Mouse (Mus musculus) lung, adult 2 months (tissue): ENCODE measurements around the gene Ctsk. TPM values are rescaled to one million over a fixed set of nuclear protein-coding genes. Genes with fewer than 3 reads are reported as not detected.
A peak's percentile ranks its signal among the peaks of the same experiment; 100 is the strongest.

Source experiments
- DNase-seq: peaks from one replicate; pipeline ENCODE4 v3.0.0; 2022
- H3K4me1 ChIP-seq: fragments of 200-500 bp; 2 replicates; pipeline ENCODE4 v1.6.1; 2011; ENCODE audit warnings: low read length; ENCODE audit not compliant: control insufficient read depth, insufficient read depth
- H3K4me3 ChIP-seq: fragments of 200-500 bp; replicated peaks from 2 replicates; pipeline ENCODE3; 2011; ENCODE audit warnings: low read depth, mild to moderate bottlenecking, control low read depth, low read length; ENCODE audit errors: extremely low read depth
- CTCF ChIP-seq: fragments of 200-500 bp; IDR thresholded peaks from 2 replicates; pipeline ENCODE4 v1.5.1; 2011; ENCODE audit warnings: mild to moderate bottlenecking, low read length, control low read depth; ENCODE audit not compliant: insufficient read depth
- POLR2A ChIP-seq: fragments of 200-500 bp; IDR thresholded peaks from 2 replicates; pipeline ENCODE4 v1.6.1; 2011; ENCODE audit warnings: low read depth, mild to moderate bottlenecking, control low read depth, low read length, borderline replicate concordance; ENCODE audit errors: extremely low read depth
- WGBS: fragments of 180-500 bp; shearing (Covaris S2); methylation state at CpG from one replicate; pipeline ENCODE4 v1.1.7; 2018; 5-methylcytosine and 5-hydroxymethylcytosine counted together
- polyA plus RNA-seq: library from polyadenylated mRNA; depleted of rRNA; stranded (reverse); fragments of >200 nt; gene quantifications from 2 replicates; pipeline ENCODE4 v1.2.3, GENCODE M21; 2012

Ctsk gene
- polyA plus RNA-seq, 1 experiment = 13.0 TPM

DNA sequence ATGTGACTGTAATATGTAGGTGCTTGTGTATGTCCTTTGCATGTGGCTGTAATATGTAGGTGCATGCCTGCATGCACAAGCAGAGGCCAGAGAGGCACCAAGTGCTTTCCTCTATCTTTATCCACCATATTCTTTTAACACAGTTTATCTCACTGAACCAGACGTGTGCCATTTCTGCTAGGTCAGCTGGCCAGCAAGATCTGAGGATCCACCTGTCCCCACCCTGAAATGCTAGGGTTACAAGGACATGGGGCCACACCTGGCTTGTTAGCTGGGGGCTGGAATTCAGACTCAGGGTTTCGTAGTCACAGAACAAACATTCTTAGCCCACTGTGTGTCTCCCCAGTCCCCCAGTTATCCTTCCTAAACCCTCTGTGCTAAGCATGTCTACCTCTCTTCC is 20.3 kb downstream of the Ctsk start:
- TF ChIP-seq POLR2A (no peak), CTCF (no peak)
- Histone ChIP-seq H3K4me3 (no peak overlapping the region), H3K4me1 (peaks cover 4% of the 10 kb centered on the region; the same call in 1 of the 2 replicates)
- 72% methylated on average over 2 of the region's 2 CpGs for WGBS
- no peak for DNase-seq

DNA sequence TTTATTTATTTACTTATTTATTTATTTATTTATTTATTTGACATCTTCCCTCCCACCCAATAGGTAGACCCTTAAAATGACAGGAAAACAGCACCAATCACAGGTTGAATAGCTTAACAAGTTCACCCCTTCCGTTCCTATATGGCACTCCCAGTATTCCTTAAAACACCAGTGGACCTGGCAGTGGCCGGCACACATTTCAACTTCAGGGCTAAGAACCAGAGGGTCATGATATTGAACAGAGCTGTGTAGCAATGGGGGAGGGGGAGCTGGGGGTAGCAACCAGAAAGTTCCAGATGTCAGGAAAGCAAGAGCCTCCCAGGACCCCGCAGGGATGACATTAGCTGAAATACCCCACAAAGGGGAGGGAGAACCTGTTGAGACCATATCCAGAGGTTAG is 21.0 kb downstream of the Ctsk start:
- no peak overlapping the region for H3K4me3 ChIP-seq
- WGBS = 93% methylated on average over 3 of the region's 3 CpGs
- TF ChIP-seq POLR2A (no peak), CTCF (no peak)
- DNase-seq = no peak
- peaks cover 4% of the 10 kb centered on the region; the same call in 1 of the 2 replicates for H3K4me1 ChIP-seq

DNA sequence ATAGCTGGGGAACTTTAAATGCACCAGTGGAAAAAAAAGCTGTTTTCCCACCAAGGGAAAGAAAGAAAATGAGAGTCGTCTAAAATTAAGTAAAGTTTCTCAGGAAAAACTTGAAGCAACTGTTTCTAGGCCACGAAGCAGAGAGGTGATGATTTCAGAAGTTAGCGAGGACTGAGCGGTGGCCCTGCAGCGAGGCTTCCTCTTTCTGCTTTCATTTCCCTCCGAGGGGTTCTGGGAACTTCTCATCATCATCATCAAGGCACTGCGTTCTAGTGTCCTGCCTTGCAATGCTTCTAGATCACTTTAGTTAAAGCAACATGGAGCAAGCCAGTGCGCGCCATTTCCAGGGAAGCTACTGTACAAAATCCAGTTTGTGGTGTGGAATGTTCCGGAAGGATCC is 22.1 kb downstream of the Ctsk start:
- no peak overlapping the region for H3K4me3 ChIP-seq
- no peak for TF ChIP-seq CTCF
- TF ChIP-seq POLR2A = no peak
- H3K4me1 ChIP-seq = peaks cover 4% of the 10 kb centered on the region; the same call in 1 of the 2 replicates
- no peak for DNase-seq
- WGBS = 70% methylated on average over 10 of the region's 10 CpGs

DNA sequence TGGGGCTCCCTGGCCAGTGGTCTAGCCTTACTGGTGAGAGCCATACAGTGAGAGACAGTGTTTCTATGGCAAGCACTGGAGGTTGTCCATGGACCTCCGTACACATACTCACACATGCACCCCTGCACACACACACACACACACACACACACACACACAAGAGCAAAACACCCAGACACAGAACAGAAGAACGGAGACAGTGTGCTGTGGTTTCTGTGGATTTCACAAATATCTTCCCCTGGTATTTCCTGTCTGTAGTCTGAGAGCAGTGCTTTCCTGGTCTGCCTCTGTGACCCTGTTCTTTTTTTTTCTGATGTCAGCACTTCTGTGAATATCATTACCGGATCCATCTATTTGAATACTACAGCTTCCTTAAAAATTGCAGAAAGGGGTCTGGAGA is 24.6 kb downstream of the Ctsk start:
- H3K4me1 ChIP-seq = peaks cover 2% of the 10 kb centered on the region; the same call in 1 of the 2 replicates
- TF ChIP-seq CTCF (no peak), POLR2A (no peak)
- WGBS = 21% methylated on average over 3 of the region's 3 CpGs
- no peak overlapping the region for H3K4me3 ChIP-seq
- no peak for DNase-seq

DNA sequence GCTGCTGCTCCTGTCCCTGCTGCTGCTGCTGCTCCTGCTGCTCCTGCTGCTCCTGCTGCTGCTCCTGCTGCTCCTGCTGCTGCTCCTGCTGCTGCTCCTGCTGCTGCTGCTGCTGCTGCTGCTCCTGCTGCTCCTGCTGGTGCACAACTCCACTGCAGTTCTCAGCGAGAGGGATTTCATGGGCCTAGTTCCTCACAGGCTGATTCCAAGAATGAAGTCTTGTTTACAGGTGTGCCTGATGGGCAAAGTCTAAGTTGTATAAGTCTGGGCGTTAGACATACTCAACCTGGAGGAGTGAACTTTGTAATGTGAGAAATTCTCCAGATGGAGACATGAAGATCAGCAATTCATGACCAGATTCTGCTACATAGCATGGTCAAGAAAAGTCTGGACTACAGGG is 25.6 kb downstream of the Ctsk start:
- DNase-seq = no peak
- 68% methylated on average over 2 of the region's 2 CpGs for WGBS
- H3K4me3 ChIP-seq = no peak overlapping the region
- peaks cover 2% of the 10 kb centered on the region; the same call in 1 of the 2 replicates for H3K4me1 ChIP-seq
- TF ChIP-seq CTCF (no peak), POLR2A (no peak)

DNA sequence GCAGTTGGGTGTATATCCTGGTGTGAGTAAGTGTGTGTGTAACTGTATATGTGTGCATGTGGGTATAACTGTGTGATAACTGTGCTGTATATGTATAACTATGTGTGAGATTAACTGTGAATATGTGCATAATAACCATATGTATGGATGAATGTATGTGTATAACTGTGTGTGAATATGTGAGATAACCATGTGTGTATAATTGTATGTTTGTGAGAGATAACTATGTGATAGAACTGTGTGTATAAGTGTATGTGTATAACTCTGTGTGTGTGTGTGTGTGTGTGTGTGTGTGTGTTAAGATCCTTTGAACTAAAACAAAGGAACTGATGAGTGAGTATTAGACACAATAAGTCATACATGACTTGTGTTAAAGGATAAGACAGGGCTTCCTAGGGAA is 27.1 kb downstream of the Ctsk start:
- H3K4me1 ChIP-seq = peaks cover 2% of the 10 kb centered on the region; the same call in 1 of the 2 replicates
- H3K4me3 ChIP-seq = no peak overlapping the region
- no peak for DNase-seq
- no peak for TF ChIP-seq POLR2A
- no peak for TF ChIP-seq CTCF

DNA sequence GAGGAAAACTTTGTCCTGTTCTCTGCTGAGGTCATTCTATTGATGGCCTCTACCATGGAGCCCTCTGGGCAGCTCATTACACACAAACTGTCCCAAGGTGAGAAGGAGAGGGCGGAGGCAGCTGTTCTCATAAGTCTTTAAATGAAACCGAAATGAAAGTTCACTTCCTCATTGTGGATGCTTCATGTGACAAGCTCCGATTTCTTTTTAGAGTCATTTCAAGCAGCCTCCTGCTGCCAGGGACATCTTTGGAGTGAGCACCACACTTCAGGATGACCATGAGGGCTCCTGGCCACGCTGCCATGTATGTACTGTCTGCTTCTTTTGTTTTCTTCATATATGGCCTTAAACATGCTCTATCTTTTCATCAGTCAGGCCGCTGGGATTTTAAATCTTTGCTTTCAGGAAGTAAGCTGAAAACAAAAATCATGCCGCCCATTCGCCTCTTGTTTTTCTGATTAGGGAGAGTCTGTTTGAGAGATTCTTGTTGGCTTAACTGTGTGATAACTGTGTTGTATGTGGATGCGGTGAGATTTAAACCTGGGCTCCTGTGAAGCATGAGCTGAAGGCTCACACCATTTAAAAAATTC is 27.7 kb downstream of the Ctsk start, which contains the start of gene Ctss:
Ctss (plus strand) TSS at position 165 of the 590 bp plus-strand sequence.
- 66% methylated on average over 8 of the region's 8 CpGs for WGBS
- Histone ChIP-seq H3K4me3 (peak within 1 kb of the TSS; percentile 55), H3K4me1 (peaks cover 2% of the 10 kb centered on the region; the same call in 1 of the 2 replicates)
- no peak for TF ChIP-seq CTCF
- TF ChIP-seq POLR2A = peak; percentile 53; the same call in 1 of the 2 replicates
- no peak for DNase-seq

DNA sequence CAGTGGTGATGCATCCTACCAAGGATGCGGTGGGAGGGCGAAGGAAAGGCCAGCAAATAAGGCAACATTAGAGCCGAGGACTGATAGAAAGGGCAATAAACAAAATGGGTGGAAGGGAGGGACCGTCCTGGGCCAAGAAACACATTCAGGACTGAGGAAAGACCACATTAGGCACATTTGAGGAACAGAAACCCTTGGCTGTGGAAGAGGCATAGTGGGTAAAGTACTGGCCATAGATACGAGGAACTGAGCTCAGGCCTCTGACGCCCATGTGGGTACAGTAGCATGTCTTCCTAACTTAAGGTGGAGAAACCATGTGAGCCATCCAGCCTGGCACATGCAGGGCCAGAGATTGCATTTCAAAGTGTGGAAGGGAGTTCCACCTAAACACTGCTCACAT is 30.8 kb downstream of the Ctsk start:
- no peak for DNase-seq
- TF ChIP-seq CTCF = no peak
- TF ChIP-seq POLR2A = no peak
- Histone ChIP-seq H3K4me3 (no peak overlapping the region), H3K4me1 (no peaks in the 10 kb centered on the region)
- 75% methylated on average over 6 of the region's 6 CpGs for WGBS

DNA sequence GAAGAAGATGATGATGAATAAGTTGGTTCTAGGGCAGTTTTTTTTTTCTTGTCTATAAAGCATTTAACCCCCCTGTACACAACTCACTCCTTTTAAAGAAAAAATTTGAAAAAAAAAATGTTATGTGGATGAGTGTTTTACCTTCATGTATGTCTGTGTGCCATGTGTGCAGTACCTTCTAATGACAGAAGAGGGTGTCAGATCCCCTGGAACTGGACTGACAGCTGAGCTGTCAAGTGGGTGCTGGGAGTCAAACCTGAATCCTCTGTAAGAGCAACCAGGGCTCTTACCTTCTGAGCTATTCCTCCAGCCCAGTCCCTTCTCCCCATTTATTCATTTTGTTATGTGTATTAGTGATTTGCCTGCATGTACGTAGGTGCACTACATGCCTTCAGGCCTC is 32.0 kb downstream of the Ctsk start:
- 97% methylated on average over 1 of the region's 1 CpGs for WGBS
- Histone ChIP-seq H3K4me3 (no peak overlapping the region), H3K4me1 (no peaks in the 10 kb centered on the region)
- DNase-seq = no peak
- TF ChIP-seq CTCF = no peak
- TF ChIP-seq POLR2A = no peak

DNA sequence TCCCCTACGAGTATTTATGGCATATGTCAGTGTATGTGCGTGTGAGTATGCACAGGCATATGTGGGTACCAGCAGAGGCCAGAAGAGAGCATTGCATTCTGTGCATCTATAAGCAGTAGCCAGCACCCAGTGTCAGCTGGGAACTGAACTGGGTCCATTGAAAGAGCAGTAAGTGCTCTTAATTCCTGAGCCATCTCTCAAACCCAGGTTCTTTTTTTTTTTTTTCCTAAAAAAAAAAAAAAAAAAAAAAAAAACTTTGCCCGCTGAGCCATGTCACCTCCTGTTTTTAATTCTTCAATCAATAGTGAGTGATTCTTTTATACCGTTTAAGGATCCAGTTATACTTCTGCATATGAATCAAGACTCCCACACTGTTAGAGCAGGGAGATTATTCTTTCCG is 34.3 kb downstream of the Ctsk start:
- Histone ChIP-seq H3K4me3 (no peak overlapping the region), H3K4me1 (no peaks in the 10 kb centered on the region)
- 88% methylated on average over 5 of the region's 5 CpGs for WGBS
- TF ChIP-seq CTCF = no peak
- TF ChIP-seq POLR2A = no peak
- no peak for DNase-seq
